Mouse (Mus musculus): Measurements from ENCODE around the gene Gm10697.
"Not testable (repeated sequence)": the region's sequence is repeated elsewhere in the genome, so short reads cannot be mapped to it uniquely, and the experiment has no call there.

GRCm38 (mm10) chr3:94115071-94115470 lies 42.6 kb upstream of the Gm10697 start:
- TF ChIP-seq CTCF (IDR thresholded peaks at IDR 0.05; ENCODE audit: control insufficient read depth, insufficient read depth, low read length); POLR2A (IDR thresholded peaks at IDR 0.05; ENCODE audit: borderline replicate concordance, control insufficient read depth, low read depth, low read length): not testable (repeated sequence)

Data from bone marrow, adult 2 months (tissue).